Mouse (Mus musculus): ENCODE data around the gene Ooep.
"Not testable (repeated sequence)": the region's sequence is repeated elsewhere in the genome, so short reads cannot be mapped to it uniquely, and the experiment has no call there.

- not testable (repeated sequence) for TF ChIP-seq EP300 (optimal IDR thresholded peaks at IDR 0.05); CTCF (IDR thresholded peaks at IDR 0.05; ENCODE audit: low read depth)
Observed at GRCm38 (mm10) chr9:78337050-78337449, 41.5 kb downstream of the Ooep start.
